Mouse (Mus musculus) retina, adult 2 months (tissue): ENCODE measurements at regions not wholly inside any gene's neighbourhood (a gene's known extent, or its start where the extent isn't known, plus 50 kb on each side); places are given as distances from the start of the nearest gene placed in this dataset.
"Not testable (repeated sequence)": the region's sequence is repeated elsewhere in the genome, so short reads cannot be mapped to it uniquely, and the experiment has no call there.

Source experiments
- DNase-seq: peaks from one replicate; pipeline ENCODE4 v3.0.0-alpha.2; 2012; ENCODE audit warnings: low read depth, low spot score

GRCm38 (mm10) chr10:22460386-22460785 is 100.0 kb downstream of the Raet1d start:
- DNase-seq = not testable (repeated sequence)

GRCm38 (mm10) chr10:22460818-22461479 is 100.6 kb downstream of the Raet1d start:
- not testable (repeated sequence) for DNase-seq

- not testable (repeated sequence) for DNase-seq
Measured at GRCm38 (mm10) chr10:22461480-22462050, 101.2 kb downstream of the Raet1d start.

GRCm38 (mm10) chr10:22471722-22472330 is 111.5 kb downstream of the Raet1d start:
- not testable (repeated sequence) for DNase-seq

- DNase-seq = peak; percentile 23
Measured at GRCm38 (mm10) chr10:22479860-22480259, 119.5 kb downstream of the Raet1d start.

- DNase-seq = not testable (repeated sequence)
Measured at GRCm38 (mm10) chr10:22487071-22487470, 126.7 kb downstream of the Raet1d start.

- not testable (repeated sequence) for DNase-seq
Measured at GRCm38 (mm10) chr10:22491806-22492347, 131.5 kb downstream of the Raet1d start.

GRCm38 (mm10) chr10:22495975-22496496 is 135.7 kb downstream of the Raet1d start:
- DNase-seq = peak; percentile 9
